Mouse (Mus musculus) thymus, adult 2 months (tissue): ENCODE measurements at regions not wholly inside any gene's neighbourhood (a gene's known extent, or its start where the extent isn't known, plus 50 kb on each side); places are given as distances from the start of the nearest gene placed in this dataset.

Source experiments
- CTCF ChIP-seq: fragments of 200-500 bp; IDR thresholded peaks from 2 replicates; pipeline ENCODE4 v1.5.1; 2012; ENCODE audit warnings: mild to moderate bottlenecking, control low read depth, low read length, moderate library complexity, borderline replicate concordance; ENCODE audit not compliant: control insufficient read depth, poor library complexity, insufficient read depth; ENCODE audit errors: extremely low read depth
- POLR2A ChIP-seq: fragments of 200-500 bp; IDR thresholded peaks from 2 replicates; pipeline ENCODE4 v1.6.1; 2012; ENCODE audit warnings: mild to moderate bottlenecking, low read length, control low read depth, moderate library complexity; ENCODE audit not compliant: control insufficient read depth, poor library complexity, insufficient read depth; ENCODE audit errors: extremely low read depth

DNA sequence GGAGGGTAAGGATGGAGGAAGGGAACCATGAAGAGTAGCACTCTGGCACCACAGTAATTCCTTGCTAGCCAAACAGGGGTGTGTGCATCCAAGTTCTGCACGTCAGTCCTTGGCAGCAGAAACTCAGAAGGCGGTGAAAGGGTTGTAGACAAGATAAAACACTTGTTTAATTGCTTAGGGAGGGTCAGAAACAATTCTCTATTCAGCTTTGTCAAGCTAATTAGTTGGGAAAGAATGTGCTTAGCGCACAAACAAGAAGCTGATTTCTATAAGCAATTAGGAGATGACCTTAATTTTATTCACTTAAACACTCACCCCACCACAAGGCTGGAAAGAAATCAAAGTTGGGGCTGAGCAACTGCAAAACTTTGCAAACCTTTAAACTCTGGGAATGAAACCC lies 491.7 kb upstream of the Ercc4 start:
- TF ChIP-seq CTCF (no peak), POLR2A (no peak)
